Mouse (Mus musculus) CD4-positive, CD25-positive, alpha-beta regulatory T cell, adult 2 months (primary cell): ENCODE measurements around the gene Plxna1.

Source experiments
- DNase-seq: peaks from one replicate; pipeline ENCODE4 v3.0.0-alpha.2; 2012; ENCODE audit warnings: low read depth, low spot score

The Plxna1 gene

DNA sequence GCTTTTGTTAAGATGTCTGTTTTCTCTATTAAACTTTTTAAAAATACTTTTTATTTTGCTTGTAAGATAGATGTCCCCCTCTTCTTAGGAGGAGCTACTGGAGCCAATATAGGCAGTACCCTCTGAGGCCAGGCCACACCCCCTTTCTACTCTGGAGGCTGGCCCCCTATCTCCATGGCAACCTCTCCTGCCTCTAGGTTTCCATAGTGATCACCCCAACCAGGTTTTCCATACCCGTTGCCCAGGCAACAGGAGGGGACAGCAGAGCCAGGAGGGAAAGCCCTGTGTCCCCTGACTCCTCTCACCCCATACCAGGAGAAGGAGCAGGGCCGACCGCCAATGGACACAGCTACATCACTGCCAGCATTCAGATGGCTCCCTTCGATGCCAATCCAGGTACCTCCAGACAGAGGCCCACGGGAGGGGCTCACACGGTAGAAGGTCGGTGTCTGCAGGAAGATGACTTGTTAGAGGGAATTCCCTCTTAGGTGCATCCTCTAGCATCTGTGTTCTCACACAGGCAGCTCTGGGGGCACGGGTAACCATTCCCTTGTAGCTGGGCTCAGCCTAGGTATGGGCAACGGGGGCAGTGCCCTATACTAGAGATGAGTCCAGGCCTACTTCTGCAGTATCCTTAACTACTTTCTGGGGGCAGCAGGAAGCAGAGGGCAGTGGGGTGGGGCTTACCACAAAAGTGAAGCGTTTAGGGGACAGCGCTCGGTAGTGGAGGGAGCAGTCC, 28.3 kb downstream of the Plxna1 start:
- no peak for DNase-seq

DNA sequence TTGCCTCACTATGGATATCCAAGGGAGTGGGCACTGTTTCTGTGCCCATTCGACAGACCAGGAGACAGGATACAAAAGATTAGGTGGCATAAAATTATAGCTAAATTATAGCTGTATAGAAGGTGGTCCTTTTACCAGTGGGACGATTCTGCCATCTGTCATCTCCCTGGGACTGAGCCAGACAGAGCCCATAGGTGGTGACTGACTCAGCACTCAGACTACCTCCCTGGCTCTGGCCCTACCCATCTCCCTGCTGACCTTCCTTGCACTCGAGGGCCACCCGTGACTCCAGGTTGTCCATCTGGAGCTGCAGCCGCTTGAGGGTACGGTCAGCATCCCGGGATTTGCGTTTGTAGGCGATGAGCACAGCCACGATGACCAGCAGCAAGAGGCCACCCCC, 31.5 kb downstream of the Plxna1 start:
- no peak for DNase-seq

DNA sequence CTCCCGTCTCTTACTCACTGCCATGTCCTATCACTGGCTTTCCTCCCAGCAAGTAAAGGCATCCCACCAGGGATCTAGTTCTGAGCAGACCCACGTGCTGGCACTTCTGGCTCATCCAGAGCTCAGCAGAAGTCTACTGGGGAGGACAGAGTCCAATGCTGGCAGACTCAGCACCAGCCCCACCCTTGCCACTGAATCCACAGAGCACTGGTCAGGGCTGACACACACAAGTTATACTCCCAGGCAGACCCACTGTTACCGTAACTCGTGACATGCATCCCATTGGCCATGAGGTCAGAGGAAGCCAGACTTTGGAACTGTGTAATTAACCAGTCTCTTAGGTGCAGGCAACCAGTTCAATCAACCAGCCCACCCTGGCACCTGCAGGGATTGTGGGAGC, 33.8 kb downstream of the Plxna1 start:
- no peak for DNase-seq

DNA sequence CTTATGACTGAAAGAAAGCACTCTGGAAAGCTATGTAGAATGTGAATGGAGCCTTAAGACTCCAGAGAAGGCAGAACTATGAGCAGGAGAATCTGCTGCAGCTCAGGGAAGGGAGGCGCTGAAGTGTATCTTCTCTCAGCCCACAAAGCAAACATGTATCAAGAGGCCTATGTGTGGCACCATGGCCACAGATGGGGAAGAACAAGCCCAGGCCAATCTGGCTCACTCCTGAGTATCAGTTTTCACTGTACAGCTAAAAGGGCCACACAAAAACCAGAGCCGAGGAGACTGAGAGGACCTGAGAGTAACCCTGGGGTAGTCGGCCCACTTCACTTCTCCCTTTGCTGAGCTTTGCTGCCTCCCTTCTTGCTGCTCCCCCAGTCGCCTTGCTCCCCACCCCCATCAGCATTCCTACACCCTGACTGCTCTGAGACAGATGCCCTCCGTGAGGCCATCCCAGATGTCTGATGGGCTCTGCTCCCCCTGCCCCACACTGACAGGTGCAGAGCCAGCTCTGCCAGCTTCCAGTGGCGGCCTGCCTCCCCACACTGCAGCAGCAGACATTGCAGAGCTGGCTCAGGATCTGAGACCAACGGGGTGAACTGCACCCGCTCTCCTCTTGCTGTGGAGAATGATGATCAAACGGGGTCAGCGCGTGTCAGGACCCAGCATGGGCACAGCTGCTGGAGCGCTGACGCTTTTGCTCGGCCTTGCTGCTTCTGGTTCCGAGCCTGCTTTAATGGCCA, 34.5 kb downstream of the Plxna1 start:
- DNase-seq, result no peak

DNA sequence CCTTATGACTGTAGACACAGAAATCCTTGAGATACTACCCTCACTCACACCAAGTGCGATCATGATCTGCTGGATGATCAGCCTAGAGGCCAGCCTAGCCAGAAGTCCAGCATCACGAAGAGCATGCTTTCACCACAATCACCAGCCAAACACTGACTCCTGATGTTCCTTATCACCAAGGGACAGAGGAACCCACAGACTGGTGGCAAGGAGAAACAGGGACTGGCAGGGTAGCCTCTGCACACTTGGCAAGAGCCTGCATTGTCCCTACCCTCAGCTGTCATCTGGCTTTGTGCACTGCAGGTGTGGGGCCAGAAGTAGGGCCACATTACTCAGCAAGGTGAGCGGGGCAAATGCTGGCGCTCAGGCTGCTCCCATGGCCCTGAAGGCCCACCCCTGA, 37.6 kb downstream of the Plxna1 start:
- DNase-seq, result no peak

DNA sequence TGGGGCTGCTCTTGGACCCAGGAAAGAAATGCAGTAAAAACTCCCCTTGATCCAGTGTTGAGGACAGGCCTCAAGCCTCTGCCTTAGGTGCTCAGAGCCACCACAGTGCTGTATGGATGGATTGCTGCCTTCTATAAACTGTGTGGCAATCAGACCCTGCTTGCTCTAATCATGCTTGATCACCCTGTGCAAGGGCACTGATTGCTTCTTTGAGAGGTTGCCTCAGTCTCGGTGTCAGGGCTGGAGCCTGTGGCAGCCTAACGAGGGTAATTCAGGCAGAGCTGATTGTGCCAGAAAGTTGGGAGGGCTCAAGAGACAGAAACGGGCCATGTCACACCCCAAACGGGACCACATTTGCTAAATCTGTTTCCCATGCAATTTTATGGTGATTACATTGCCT, 47.2 kb downstream of the Plxna1 start:
- no peak for DNase-seq

DNA sequence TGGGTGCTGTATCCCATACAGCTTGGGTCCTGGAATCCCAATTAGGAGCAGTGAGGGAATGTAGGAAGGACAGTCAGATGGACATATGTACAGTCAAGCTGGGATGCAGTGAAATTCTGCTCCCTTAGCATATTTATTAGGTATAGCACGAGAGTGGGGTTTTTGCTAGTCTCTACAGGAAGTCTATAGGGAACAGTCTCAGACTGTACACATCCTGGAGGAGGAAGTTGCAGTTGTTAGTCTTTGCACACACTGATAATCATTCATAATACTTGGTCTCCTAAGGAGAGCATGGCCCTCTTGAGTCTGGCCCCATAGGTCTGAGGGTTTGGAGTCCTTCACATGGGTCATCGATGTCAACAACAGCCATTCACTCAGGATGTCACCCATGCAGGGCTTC, 50.9 kb downstream of the Plxna1 start:
- peak; percentile 22 for DNase-seq

DNA sequence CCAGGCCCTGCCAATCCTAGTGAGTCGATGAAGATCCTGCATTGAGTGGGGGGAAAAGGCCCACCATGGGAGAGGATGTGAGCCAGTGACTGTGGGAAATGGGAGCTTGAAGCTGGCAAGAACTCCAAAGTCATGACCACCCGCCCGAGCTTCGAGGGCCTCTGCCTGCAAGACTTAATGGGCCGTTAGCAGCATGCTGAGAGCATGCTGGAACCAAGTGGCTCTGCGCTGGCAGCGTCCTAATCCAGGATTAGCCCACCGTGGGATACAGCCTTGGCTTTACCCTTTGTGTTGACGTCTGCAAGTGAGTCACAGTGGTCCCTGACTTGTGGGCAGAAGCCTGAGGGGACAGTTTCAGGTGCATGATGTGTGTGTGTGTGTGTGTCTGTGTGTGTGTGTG, 52.2 kb downstream of the Plxna1 start:
- DNase-seq, result no peak

DNA sequence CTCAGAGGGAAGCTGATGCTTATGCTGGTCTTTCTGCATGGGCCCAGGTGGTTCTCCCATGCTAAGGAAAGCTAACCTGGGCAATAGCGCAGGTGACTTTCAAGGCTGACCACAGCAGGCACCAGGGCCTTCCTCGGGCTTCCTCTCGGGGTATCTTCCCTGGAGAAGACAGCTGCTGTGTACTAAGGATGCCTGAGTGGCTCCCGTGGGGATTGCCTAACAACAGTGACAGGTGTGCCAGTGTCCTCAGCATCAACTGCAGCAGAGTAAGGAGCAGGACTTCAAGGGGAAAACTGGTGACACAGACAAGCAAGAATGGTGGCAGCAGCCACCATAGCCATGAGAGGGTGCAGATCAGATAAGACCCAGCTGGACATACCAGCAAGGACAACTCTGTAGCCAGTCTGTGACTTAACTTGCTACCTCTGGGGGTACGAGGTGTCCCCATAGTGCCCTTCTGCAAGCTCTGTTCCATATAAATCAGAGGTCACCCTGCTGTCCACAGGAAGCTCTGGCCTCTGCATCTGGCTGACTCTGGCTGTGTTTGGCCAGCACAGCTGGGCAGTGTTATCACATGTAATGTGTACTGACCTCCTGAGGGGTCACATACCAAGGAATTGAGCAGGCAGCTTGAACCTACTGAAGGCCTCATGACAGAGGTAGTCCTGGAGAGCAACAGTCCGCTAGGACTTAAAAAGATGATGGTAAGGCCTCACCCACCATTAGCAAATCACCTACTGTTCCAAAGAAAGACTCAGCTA, 54.0 kb downstream of the Plxna1 start:
- DNase-seq, result no peak

DNA sequence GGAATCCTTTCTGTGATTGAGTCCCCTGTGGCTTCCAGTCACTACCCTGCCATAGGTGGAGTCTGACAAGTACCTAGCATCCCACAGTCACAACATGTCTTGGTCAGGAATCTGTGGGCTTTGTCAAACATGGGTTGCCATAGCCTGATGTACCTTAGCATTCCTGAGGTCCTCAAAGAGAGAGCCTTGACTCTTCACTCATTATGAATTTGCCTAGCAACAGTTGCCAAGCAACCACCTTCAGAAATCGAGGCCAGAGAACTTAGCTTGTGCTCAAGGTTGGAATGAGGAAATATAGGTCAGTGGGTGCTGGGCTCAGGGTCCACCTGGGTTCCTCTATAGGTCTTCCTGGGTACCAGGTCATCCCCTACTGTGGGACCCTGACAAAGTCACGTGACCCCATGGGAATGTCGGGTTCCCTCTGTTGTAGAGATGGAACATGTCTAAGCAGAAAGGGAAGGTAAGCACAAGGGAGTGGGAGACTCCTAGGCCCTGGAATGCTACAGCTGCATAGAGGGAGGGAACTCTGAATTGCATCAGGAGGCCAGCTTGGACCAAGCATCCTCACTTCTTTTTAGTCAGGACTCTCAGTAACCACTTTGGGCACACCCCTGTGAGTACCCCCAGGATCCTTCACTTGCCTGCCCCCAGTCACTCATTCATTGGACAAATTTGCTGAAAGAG, 57.9 kb downstream of the Plxna1 start:
- DNase-seq, result no peak

DNA sequence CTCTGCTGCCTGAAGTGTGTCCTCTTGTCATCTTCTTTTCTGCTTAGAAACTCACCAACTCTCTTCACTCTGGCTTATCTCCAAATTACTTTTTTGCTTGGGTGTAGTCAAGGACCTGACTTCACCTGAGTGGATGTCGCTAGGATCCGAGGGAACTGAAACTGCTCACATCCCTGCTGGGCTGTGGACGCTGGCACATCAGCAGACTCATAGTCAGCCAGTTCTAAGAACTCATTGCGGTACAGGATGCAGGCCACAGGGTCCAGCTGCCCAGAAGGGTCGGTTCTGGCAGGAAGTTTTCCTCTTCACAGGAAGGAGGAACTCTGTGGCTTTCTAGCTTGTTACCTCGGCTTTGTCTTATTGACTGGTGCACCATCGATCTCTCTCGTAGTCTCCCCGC, 62.6 kb downstream of the Plxna1 start:
- no peak for DNase-seq

DNA sequence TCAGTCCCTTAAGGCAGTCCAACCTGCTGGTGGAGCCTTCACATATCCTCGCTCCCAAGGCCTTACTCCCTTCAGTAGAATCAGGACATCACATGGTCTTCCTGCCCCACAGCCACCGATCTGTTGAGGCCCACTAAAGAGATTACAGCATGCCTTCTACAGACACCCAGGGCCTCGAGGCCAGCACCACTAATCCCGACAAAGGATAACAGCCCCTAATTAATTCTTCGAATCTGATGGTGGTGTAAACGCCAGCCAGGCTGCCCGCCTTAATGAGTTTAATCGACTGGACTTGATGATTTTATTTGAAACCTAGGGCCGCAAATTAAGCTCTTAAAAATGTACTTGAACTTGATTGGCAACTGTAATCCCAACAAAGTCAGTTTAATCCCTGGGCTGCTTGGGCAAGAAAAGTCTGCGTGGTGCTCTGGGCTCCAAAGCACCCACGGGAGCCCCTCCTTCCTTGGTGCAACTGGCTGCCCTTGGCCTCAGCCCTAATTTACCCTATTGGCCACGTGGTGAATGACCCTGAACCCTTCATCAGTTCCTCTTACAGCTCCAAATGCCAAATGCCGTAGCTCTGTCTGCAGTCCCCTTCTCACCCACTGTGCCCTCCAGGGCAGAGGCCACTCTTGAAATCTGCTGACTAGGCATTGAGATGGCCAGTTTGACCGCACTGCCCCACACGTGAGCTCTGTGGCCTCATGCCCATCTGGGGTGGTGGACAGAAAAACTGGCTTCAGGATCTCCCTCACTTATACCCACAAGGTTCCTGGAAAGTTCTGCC, 65.3 kb downstream of the Plxna1 start:
- no peak for DNase-seq

DNA sequence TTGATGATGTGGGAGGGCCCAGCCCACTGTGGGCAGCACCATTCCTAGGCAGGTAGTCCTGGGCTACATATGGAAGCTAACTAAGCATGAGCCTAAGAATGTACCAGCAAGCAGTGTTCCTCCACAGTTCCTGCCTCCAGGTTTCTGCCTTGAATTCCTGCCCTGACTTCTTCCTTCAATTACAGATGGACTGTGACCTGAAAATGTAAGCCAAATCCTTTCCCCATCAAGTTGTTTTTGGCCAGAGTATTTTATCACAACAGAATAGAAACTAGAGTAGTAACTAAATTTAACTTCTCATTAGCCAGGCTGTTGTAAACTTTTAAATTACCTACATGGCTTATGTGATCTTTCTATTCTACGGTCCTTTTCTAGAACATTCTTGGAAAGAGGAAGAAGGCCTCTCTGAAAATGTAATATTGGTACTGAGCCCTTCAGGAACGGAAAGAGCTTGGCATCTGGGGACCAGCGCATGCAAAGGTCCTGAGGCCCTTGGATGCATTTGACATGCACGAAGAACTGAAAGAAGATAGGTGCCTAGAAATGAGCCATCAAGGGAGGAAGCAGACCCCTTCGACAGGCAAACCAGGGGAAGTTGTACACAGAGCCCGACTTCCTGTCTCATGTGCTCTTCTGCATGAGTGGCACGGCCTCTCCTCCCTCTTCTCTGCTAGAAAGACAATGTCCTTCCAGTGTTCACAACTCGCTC, 66.3 kb downstream of the Plxna1 start:
- peak; percentile 26 for DNase-seq

DNA sequence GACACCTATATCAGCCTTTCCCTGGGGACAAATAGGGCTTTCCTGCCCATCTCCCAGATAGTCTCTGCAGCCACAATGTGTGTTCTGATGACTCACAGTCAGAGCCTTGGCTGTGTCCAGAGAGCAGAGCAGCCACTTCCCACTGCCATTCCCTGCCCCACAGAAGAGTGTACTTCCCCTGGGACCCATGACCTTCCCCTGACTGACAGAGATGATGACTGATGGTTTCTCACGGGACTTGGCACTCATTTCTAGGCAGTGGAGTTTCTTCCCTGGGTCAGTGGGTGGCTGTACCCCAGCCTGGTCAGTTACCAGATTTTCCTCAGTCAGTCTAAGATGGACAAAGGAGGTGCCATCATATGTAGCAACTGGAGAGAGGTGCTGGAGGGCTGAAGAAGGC, 67.8 kb downstream of the Plxna1 start:
- DNase-seq, result no peak

DNA sequence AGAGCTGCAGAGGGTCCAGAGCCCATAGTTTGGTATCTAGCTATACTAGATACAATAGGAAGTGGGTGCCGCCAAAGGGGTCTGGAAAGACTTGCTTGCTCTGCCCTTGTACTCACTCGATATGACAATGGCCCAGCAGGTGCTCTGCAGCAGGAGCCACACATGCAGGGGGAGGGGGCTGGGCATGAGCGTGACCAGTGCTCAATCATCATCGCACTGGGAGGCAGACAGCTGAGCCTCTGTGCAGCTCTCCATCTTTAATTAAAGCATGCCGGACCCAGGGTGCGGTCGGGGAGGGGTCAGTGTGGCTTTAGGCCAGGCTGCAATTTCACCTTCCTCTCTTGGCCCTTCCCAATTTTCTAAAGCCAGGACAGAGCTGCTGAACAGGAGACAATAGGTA, 70.9 kb downstream of the Plxna1 start:
- DNase-seq, result no peak

DNA sequence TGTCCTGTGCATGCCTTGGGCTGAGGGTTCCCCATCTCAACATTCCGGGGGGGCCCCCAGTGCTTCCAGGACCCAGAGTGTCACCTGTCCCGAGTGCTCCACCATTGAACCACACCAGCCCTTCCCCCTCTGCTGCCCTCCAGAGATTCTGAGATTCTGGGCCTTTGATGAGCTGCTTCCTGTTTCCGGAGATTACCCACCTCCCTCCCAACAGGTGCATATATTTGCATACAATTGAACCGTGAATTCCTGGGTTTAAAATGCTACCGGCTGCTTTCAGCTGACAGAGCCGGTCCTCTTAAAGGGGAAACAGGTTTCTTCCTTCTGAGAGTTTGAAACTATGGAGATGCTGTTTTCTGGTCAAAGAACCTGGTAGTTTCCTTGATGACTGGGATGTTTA, 74.3 kb downstream of the Plxna1 start:
- peak; percentile 74 for DNase-seq

DNA sequence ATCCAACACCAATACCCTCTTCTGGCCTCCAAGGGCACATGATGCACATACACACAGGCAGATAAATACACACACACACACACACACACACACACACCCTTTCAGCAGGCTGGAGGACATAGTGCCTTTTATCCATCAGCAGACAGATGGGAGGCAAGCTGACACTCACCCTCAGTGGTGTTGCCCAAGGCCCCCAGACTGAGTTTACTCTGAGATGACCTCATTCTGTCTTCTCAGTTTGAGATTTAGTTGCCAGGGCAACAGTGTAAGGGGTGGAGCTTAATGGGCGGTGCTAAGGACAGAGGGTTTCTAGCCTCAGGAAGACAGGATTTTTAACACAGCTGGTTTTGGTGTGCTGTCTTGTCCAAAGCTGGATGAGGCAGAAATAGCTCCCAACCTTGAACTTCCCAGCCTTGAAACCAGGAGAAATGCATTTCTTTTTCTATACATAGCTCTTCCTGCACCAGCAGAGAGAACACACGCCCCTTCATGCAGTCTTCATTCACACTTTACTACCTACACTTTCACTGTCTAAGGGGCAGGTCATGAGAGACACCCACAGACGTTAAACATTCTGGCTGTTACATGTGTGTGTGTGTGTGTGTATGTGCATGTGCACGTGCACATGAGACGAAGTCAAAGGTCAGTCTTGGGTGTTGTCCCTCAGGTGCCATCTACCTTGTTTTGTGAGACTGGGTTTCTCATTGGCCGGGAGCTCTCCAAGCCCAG, 75.6 kb downstream of the Plxna1 start:
- peak; percentile 85 for DNase-seq

DNA sequence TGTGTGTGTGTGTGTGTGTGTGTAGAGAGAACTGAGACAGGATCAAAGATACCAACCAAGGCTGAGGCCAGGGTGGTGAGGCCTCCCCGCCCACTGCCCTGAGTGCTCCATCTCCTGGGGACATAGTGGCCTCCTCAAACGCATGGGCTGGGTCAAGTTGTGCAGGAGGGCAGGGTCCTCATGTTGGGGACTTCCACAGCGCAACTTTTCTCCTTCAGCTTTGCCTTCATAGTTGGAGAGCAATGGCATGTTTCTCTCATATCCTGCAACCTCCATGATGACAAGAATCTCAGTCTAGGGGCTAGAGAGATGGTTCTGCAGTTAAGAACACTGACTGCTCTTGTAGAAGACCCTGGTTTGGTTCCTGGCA, 76.1 kb downstream of the Plxna1 start:
- DNase-seq, result peak; percentile 29

DNA sequence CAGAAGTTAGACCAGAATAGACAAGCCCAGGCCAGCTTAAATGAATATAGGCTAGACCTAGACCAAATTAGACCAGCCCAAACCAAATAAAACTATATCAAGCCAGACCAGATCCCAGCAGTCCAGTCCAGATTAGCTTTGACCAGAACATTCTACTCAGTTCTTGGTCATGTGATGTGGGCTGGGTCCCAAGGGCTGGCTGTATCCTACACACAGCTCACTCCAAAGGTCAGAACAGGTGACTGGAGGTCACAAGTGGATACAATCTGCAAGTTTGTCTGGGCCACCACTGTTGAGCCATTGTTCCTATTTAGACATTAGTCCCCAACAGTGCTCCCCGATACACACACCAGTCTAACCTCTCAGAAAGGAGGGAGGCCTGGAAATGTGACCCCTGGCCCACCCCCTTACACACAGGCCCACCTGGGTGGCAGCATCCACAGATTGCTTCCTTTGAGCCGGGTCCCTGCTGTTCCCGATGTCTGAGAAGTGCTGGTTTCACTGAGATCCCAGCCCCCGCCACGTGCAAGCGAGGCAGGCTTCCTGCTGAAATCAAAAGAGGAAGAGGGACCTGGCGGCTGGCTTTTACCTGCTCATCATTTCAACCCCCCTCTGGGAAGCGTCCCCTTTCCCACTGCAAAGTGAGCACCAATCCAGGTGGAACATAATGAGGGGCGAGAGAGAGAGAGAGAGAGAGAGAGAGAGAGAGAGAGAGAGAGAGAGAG, 76.7 kb downstream of the Plxna1 start:
- DNase-seq, result peak; percentile 17
